Mouse (Mus musculus): ENCODE measurements around the gene Tigar. TPM values are rescaled to one million over a fixed set of nuclear protein-coding genes. Genes with fewer than 3 reads are reported as not detected.

The Tigar gene
- polyA plus RNA-seq, 1 experiment from 2014 or later: 7.4 TPM

GRCm38 (mm10) chr6:127064815-127065214 is 44.5 kb downstream of the Tigar start:
- Histone ChIP-seq H3K27me3 (replicated peaks; ENCODE audit: control insufficient read depth, insufficient read depth, low read length) (0 out of 2 replicates have a peak, but pooled peaks cover 2% of the 10 kb centered on the region), H3K9ac (ENCODE audit: low read length) (peak overlapping the region; percentile 22), H3K9me3 (replicated peaks; ENCODE audit: control insufficient read depth, low read length) (no peaks in the 10 kb centered on the region), H3K4me2 (ENCODE audit: low read length) (no peak overlapping the region), H3K36me3 (ENCODE audit: control insufficient read depth, insufficient read depth, low read length) (no peaks in the 10 kb centered on the region), H3K4me3 (ENCODE audit: low read depth, low read length) (no peak overlapping the region), H3K27ac (ENCODE audit: low read depth, low read length) (no peak overlapping the region), H3K4me1 (ENCODE audit: control insufficient read depth, insufficient read depth, low read length) (no peaks in the 10 kb centered on the region)
- ATAC-seq (no peak), DNase-seq (ENCODE audit: low spot score) (no peak)
- WGBS: 10% methylated on average over 14 of the region's 14 CpGs

DNA sequence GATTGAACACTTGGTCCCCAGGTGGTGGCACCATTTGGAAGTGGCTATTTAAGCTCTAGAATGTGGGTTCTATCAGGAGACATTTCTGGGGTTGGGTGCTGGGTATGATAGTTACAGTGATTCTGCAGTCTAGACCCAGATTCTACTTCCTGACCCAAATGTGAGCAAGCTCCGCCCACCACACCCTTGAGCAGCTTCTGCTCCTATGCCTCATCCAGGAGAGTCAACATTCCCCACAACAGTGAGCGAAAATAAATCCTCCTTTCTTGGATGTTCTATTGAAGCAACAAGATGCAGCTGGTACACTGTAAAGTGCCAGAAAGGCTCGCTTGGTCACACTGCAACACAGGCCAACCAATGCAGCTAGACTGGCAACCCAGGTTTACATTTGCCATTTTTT is 45.4 kb downstream of the Tigar start:
- Histone ChIP-seq H3K9ac (ENCODE audit: low read length) (no peak overlapping the region), H3K27me3 (replicated peaks; ENCODE audit: control insufficient read depth, insufficient read depth, low read length) (0 out of 2 replicates have a peak, but pooled peaks cover 2% of the 10 kb centered on the region), H3K4me2 (ENCODE audit: low read length) (no peak overlapping the region), H3K36me3 (ENCODE audit: control insufficient read depth, insufficient read depth, low read length) (no peaks in the 10 kb centered on the region), H3K27ac (ENCODE audit: low read depth, low read length) (no peak overlapping the region), H3K4me3 (ENCODE audit: low read depth, low read length) (no peak overlapping the region), H3K9me3 (replicated peaks; ENCODE audit: control insufficient read depth, low read length) (no peaks in the 10 kb centered on the region), H3K4me1 (ENCODE audit: control insufficient read depth, insufficient read depth, low read length) (no peaks in the 10 kb centered on the region)
- 78% methylated on average over 3 of the region's 3 CpGs for WGBS
- no peak for DNase-seq (ENCODE audit: low spot score)
- ATAC-seq: no peak

- Histone ChIP-seq H3K27me3 (replicated peaks; ENCODE audit: control insufficient read depth, insufficient read depth, low read length) (no peaks in the 10 kb centered on the region), H3K9ac (ENCODE audit: low read length) (no peak overlapping the region), H3K4me3 (ENCODE audit: low read depth, low read length) (no peak overlapping the region), H3K36me3 (ENCODE audit: control insufficient read depth, insufficient read depth, low read length) (no peaks in the 10 kb centered on the region), H3K27ac (ENCODE audit: low read depth, low read length) (no peak overlapping the region), H3K4me2 (ENCODE audit: low read length) (no peak overlapping the region), H3K4me1 (ENCODE audit: control insufficient read depth, insufficient read depth, low read length) (no peaks in the 10 kb centered on the region), H3K9me3 (replicated peaks; ENCODE audit: control insufficient read depth, low read length) (no peaks in the 10 kb centered on the region)
- ATAC-seq (no peak), DNase-seq (ENCODE audit: low spot score) (no peak)
- WGBS: 80% methylated on average over 4 of the region's 4 CpGs
Observed at GRCm38 (mm10) chr6:127059975-127060374, 49.4 kb downstream of the Tigar start.

DNA sequence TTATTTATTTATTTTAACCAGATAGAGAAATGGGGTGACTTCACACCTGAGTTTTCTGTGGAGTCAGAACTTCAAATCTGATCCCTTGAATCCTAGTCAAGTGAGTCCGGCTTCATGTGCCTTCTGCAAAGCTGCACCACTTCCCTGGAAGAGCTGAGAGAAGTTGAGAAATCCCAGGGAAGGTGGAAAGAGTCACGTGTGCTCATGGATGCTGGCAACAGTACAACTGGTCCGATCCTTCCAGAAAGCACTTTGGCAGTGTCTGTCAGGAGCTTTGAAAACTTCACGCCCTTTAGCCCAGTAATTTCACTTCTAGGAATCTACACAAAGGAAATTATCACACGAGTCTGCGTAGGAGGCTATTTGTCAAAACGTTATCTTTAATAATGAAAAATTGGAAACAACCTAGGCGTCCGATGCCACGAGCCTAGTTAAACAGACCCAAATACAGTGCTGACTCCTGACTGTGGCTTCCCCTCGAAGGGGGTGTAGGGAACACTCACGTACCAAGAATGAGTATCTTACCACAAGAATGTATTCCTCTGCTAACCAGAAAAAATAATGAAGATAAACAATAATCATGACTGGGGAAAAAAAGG is 52.3 kb downstream of the Tigar start:
- no peaks in the 10 kb centered on the region for H3K36me3 ChIP-seq (ENCODE audit: control insufficient read depth, insufficient read depth, low read length)
- H3K4me1 ChIP-seq (ENCODE audit: control insufficient read depth, insufficient read depth, low read length): no peaks in the 10 kb centered on the region
- no peak overlapping the region for H3K4me3 ChIP-seq (ENCODE audit: low read depth, low read length)
- H3K4me2 ChIP-seq (ENCODE audit: low read length): no peak overlapping the region
- no peak overlapping the region for H3K9ac ChIP-seq (ENCODE audit: low read length)
- ATAC-seq (no peak), DNase-seq (ENCODE audit: low spot score) (no peak)
- H3K27ac ChIP-seq (ENCODE audit: low read depth, low read length): no peak overlapping the region
- H3K27me3 ChIP-seq (replicated peaks; ENCODE audit: control insufficient read depth, insufficient read depth, low read length): no peaks in the 10 kb centered on the region
- 73% methylated on average over 12 of the region's 12 CpGs for WGBS
- no peaks in the 10 kb centered on the region for H3K9me3 ChIP-seq (replicated peaks; ENCODE audit: control insufficient read depth, low read length)

DNA sequence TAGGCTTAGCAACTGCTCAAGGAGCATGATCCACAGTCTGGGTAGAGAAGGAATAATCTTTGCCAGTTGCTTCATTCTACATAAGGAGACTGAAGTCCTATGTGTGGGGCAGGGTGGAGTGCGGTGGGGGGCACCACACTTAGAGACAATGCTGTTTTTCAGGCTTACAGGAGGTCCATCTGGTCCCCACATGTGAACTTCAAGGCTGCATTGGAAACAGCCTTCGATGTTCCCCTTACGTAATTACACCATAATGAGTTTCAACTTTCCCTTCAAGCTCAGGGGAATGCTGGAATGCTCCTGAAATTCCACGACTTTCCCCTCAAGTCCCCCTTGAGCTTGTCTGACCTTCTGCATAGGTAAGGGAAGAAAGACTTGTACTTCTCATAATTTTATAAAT is 58.5 kb downstream of the Tigar start:
- no peak overlapping the region for H3K9ac ChIP-seq (ENCODE audit: low read length)
- 81% methylated on average over 4 of the region's 4 CpGs for WGBS
- ATAC-seq (no peak), DNase-seq (ENCODE audit: low spot score) (no peak)
- no peaks in the 10 kb centered on the region for H3K9me3 ChIP-seq (replicated peaks; ENCODE audit: control insufficient read depth, low read length)
- H3K27me3 ChIP-seq (replicated peaks; ENCODE audit: control insufficient read depth, insufficient read depth, low read length): no peaks in the 10 kb centered on the region
- no peaks in the 10 kb centered on the region for H3K4me1 ChIP-seq (ENCODE audit: control insufficient read depth, insufficient read depth, low read length)
- H3K4me2 ChIP-seq (ENCODE audit: low read length): no peak overlapping the region
- H3K27ac ChIP-seq (ENCODE audit: low read depth, low read length): no peak overlapping the region
- H3K4me3 ChIP-seq (ENCODE audit: low read depth, low read length): no peak overlapping the region
- H3K36me3 ChIP-seq (ENCODE audit: control insufficient read depth, insufficient read depth, low read length): no peaks in the 10 kb centered on the region

DNA sequence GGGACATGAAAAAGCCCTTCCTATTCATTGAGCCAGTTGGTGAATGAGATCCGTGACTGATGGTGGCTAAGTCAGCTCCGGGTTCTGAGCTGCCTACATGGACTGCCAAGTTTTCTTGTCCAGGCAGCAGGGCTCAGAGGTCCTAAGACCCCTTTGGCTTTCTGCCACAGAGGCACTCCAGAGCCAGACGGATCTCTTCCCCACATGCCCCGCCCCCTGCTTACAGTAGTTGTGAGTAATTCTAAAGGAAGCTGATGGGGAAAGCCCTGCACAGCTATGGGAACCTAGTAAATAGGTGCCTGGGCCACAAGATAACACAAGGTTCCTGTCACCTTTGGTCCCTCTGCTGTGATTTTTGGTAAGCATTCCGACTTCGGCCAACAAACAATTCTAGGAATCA is 64.4 kb downstream of the Tigar start:
- WGBS: 63% methylated on average over 6 of the region's 6 CpGs
- ATAC-seq (no peak), DNase-seq (ENCODE audit: low spot score) (peak; percentile 46)
- Histone ChIP-seq H3K4me1 (ENCODE audit: control insufficient read depth, insufficient read depth, low read length) (no peaks in the 10 kb centered on the region), H3K9me3 (replicated peaks; ENCODE audit: control insufficient read depth, low read length) (no peaks in the 10 kb centered on the region), H3K27me3 (replicated peaks; ENCODE audit: control insufficient read depth, insufficient read depth, low read length) (no peaks in the 10 kb centered on the region), H3K4me3 (ENCODE audit: low read depth, low read length) (no peak overlapping the region), H3K36me3 (ENCODE audit: control insufficient read depth, insufficient read depth, low read length) (no peaks in the 10 kb centered on the region), H3K4me2 (ENCODE audit: low read length) (no peak overlapping the region), H3K9ac (ENCODE audit: low read length) (no peak overlapping the region), H3K27ac (ENCODE audit: low read depth, low read length) (no peak overlapping the region)

Other genes starting within 250 kb of the Tigar start
- 0.10 TPM in 1 of 2 replicates, not detected in the other for gene Dyrk4, start 187.7 kb downstream of the Tigar start, polyA plus RNA-seq (2014; fragmentation: Nextera tagmentation; extraction: Ambion mirVana)
- 28.3 and 33.6 TPM in 2 replicates for gene Rad51ap1, start 170.0 kb downstream of the Tigar start, polyA plus RNA-seq (2014; fragmentation: Nextera tagmentation; extraction: Ambion mirVana)
- gene D6Wsu163e, start 169.6 kb downstream of the Tigar start, polyA plus RNA-seq (2014; fragmentation: Nextera tagmentation; extraction: Ambion mirVana): 29.0 and 33.0 TPM in 2 replicates
- not detected in 2 replicates for gene Fgf6, start 94.0 kb downstream of the Tigar start, polyA plus RNA-seq (2014; fragmentation: Nextera tagmentation; extraction: Ambion mirVana)
- gene Fgf23, start 36.7 kb downstream of the Tigar start, polyA plus RNA-seq (2014; fragmentation: Nextera tagmentation; extraction: Ambion mirVana): 0.09 and 0.11 TPM in 2 replicates
- 1,278 and 1,343 TPM in 2 replicates for gene Ccnd2, start 42.6 kb upstream of the Tigar start, polyA plus RNA-seq (2014; fragmentation: Nextera tagmentation; extraction: Ambion mirVana)